Mouse (Mus musculus): ENCODE measurements around the gene Gm20388.

DNA sequence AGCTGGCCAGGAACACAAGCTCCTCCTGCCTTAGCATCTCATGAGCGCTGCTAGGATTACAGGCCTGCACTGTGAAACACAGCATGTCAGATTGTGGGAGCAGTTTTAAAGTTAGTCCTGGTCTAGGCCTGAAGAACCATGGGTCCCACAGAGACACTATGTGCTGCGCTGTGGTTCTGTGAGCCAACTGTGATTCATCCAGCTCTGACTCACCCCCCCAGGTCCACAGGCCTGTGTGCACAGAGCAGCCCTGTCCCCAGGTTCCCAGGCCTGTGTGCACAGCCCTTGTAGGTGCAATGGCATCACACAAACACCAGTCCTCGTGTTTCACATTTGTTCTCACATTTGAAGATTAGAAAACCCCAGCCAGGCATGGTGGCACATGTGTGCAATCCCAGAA is 4420.5 kb downstream of the Gm20388 start:
- TF ChIP-seq POLR2A (IDR thresholded peaks at IDR 0.05; ENCODE audit: insufficient read depth, low read depth, low read length) (no peak), CTCF (IDR thresholded peaks at IDR 0.05; ENCODE audit: insufficient read depth, low read depth, low read length) (no peak)

All from olfactory bulb, adult 2 months (tissue).